Mouse (Mus musculus) MEL (cell line): Measurements from ENCODE around the gene Zmat3.
A peak's percentile ranks its signal among the peaks of the same experiment; 100 is the strongest.

Experiments used
- CHD2 ChIP-seq: IDR thresholded peaks from 2 replicates; pipeline ENCODE4 v1.6.1; 2011; ENCODE audit warnings: low read length, improper control_type of control experiment
- CTCF ChIP-seq, 3 experiments: IDR thresholded peaks in 2 of 3; conservative IDR thresholded peaks in 1 of 3; 2 replicates each; pipeline ENCODE4 v1.5.1; 2011 to 2012; ENCODE audit warnings: low read length in 3 of 3, low read depth in 2 of 3, mild to moderate bottlenecking in 2 of 3, improper control_type of control experiment in 1 of 3, inconsistent platforms in 1 of 3, mixed read lengths in 1 of 3, moderate library complexity in 1 of 3; ENCODE audit not compliant: control insufficient read depth in 1 of 3, insufficient read depth in 1 of 3, poor library complexity in 1 of 3, severe bottlenecking in 1 of 3
- E2F4 ChIP-seq: IDR thresholded peaks from 2 replicates; pipeline ENCODE4 v1.6.1; 2011; ENCODE audit warnings: low read depth, low read length, improper control_type of control experiment, borderline replicate concordance
- EP300 ChIP-seq, 2 experiments: IDR thresholded peaks; 2 replicates each; pipeline ENCODE4 v1.6.1; 2011; ENCODE audit warnings: improper control_type of control experiment in 2 of 2, low read length in 2 of 2, low read depth in 1 of 2, mild to moderate bottlenecking in 1 of 2
- ETS1 ChIP-seq: IDR thresholded peaks from 2 replicates; pipeline ENCODE4 v1.6.1; 2012; ENCODE audit warnings: low read depth, mild to moderate bottlenecking, inconsistent platforms, low read length, improper control_type of control experiment, moderate library complexity
- MAX ChIP-seq: IDR thresholded peaks from 2 replicates; pipeline ENCODE4 v1.6.1; 2011; ENCODE audit warnings: low read length, improper control_type of control experiment
- MAZ ChIP-seq: IDR thresholded peaks from 2 replicates; pipeline ENCODE4 v1.6.1; 2012; ENCODE audit warnings: low read depth, mild to moderate bottlenecking, inconsistent platforms, low read length, improper control_type of control experiment
- POLR2A ChIP-seq, 2 experiments: IDR thresholded peaks; 2 replicates each; pipeline ENCODE4 v1.6.1; 2011 to 2012; ENCODE audit warnings: low read length in 2 of 2, mild to moderate bottlenecking in 2 of 2, control low read depth in 1 of 2, improper control_type of control experiment in 1 of 2, low read depth in 1 of 2, moderate library complexity in 1 of 2; ENCODE audit not compliant: control insufficient read depth in 1 of 2, insufficient read depth in 1 of 2, poor library complexity in 1 of 2
- RCOR1 ChIP-seq: IDR thresholded peaks from 2 replicates; pipeline ENCODE4 v1.6.1; 2012; ENCODE audit warnings: low read depth, mild to moderate bottlenecking, inconsistent platforms, low read length, improper control_type of control experiment
- SMC3 ChIP-seq: IDR thresholded peaks from 2 replicates; pipeline ENCODE4 v1.6.1; 2011; ENCODE audit warnings: low read depth, low read length, improper control_type of control experiment
- USF1 ChIP-seq: IDR thresholded peaks from 2 replicates; pipeline ENCODE4 v1.6.1; 2014; ENCODE audit warnings: low read depth, mild to moderate bottlenecking, inconsistent platforms, low read length, improper control_type of control experiment, moderate library complexity

DNA sequence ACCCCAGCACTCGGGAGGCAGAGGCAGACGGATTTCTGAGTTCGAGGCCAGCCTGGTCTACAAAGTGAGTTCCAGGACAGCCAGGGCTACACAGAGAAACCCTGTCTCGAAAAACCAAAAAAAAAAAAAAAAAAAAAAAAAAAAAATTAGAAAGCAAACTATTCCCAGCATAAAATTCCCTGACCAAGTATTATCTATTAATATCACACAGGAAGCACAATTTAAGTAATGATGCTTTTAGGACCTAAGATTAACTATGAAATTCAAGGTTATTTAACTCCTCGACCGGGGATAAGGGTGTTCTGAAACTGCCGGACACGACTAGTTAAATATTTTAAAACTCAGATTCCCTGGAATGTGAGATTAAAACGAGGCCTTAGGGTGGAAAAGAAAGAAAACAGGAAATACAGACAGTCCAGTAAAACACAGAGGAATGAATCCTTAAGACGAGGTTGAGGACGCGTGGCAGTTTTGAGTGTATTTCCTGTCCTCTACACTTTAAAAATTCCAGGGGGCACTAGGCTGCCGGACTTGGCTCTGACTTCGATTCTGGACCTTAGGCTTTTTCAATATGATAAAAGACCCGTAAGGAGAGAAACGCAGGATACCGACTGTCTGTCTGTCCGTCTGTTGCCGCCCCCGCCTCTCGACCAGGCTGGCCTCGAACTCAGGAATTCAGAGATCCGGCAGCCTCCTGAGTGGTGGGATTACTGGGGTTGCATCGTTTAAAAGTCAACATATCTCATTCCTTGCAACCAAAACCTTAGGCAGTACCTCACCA is 30.1 kb upstream of the Zmat3 start:
- no peak for TF ChIP-seq POLR2A (IDR thresholded peaks at IDR 0.05; ENCODE audit: control insufficient read depth in 1 of 2, insufficient read depth in 1 of 2, low read depth in 1 of 2, low read length in 2 of 2, poor library complexity in 1 of 2)
- 0 out of 4 replicates have a peak, but pooled peaks of 1 of the 2 experiments have one; percentile 13 for TF ChIP-seq EP300 (IDR thresholded peaks at IDR 0.05; ENCODE audit: low read depth in 1 of 2, low read length in 2 of 2)
- peak; percentile 62 for TF ChIP-seq MAX
- TF ChIP-seq CTCF (IDR thresholded peaks at IDR 0.05 in 2 of 3, conservative IDR thresholded peaks at IDR 0.05 in 1 of 3; ENCODE audit: control insufficient read depth in 1 of 3, insufficient read depth in 1 of 3, low read depth in 2 of 3, low read length in 3 of 3, poor library complexity in 1 of 3, severe bottlenecking in 1 of 3), result peak in 1 of 3 experiments; percentile 3; a peak in 1 of 6 replicates
- TF ChIP-seq SMC3, result no peak
- TF ChIP-seq MAZ, result no peak
- no peak for TF ChIP-seq ETS1
- TF ChIP-seq E2F4, result no peak
- TF ChIP-seq CHD2, result no peak
- TF ChIP-seq USF1, result no peak
- TF ChIP-seq RCOR1, result no peak
